Mouse (Mus musculus) intestine, postnatal 0 days (tissue): Measurements from ENCODE around the gene Kbtbd12. TPM values are rescaled to one million over a fixed set of nuclear protein-coding genes. Genes with fewer than 3 reads are reported as not detected.

ENCODE experiments used
- ATAC-seq: fragments of 200-750 bp; cut with Nextera tagmentation; 2 replicates; pipeline ENCODE4 v1.8.0; 2017; ENCODE audit warnings: mild to moderate bottlenecking, moderate TSS enrichment, moderate library complexity
- H3K27ac ChIP-seq: fragments of 300-500 bp; sonication (generic); 2 replicates; pipeline ENCODE4 v1.5.1; 2014; ENCODE audit warnings: mild to moderate bottlenecking, low read depth, low read length, moderate library complexity
- H3K27me3 ChIP-seq: fragments of 300-500 bp; sonication (generic); replicated peaks from 2 replicates; pipeline ENCODE4 v1.6.1; 2014; ENCODE audit warnings: low read length, mixed read lengths; ENCODE audit not compliant: control insufficient read depth, insufficient read depth
- H3K36me3 ChIP-seq: fragments of 300-500 bp; sonication (generic); 2 replicates; pipeline ENCODE4 v1.6.1; 2014; ENCODE audit warnings: mild to moderate bottlenecking, moderate library complexity; ENCODE audit not compliant: control insufficient read depth, insufficient read depth
- H3K4me1 ChIP-seq: fragments of 300-500 bp; sonication (generic); replicated peaks from 2 replicates; pipeline ENCODE4 v1.6.1; 2014; ENCODE audit warnings: antibody characterized with exemption, low read length, mixed read lengths; ENCODE audit not compliant: control insufficient read depth, insufficient read depth
- H3K4me2 ChIP-seq: fragments of 300-500 bp; sonication (generic); replicated peaks from 2 replicates; pipeline ENCODE4 v1.6.1; 2014; ENCODE audit warnings: low read depth, mild to moderate bottlenecking, moderate library complexity
- H3K4me3 ChIP-seq: fragments of 300-500 bp; sonication (generic); 2 replicates; pipeline ENCODE4 v1.5.1; 2014; ENCODE audit warnings: low read depth, low read length
- H3K9ac ChIP-seq: fragments of 300-500 bp; sonication (generic); 2 replicates; pipeline ENCODE4 v1.6.1; 2014; ENCODE audit warnings: mild to moderate bottlenecking, low read depth, low read length
- H3K9me3 ChIP-seq: fragments of 300-500 bp; sonication (generic); 2 replicates; pipeline ENCODE4 v1.6.1; 2016; ENCODE audit warnings: mixed run types; ENCODE audit not compliant: control insufficient read depth
- CTCF ChIP-seq: sonication (generic); IDR thresholded peaks from 2 replicates; pipeline ENCODE4 v1.5.1; 2016; ENCODE audit warnings: low read depth, mild to moderate bottlenecking, control low read depth, antibody characterized with exemption, moderate library complexity
- WGBS: fragments of 180-500 bp; shearing (Covaris S2); extraction: QIAGEN DNeasy Blood & Tissue Kit; methylation state at CpG from one replicate; pipeline ENCODE4 v1.1.7; 2014; 5-methylcytosine and 5-hydroxymethylcytosine counted together
- polyA plus RNA-seq: library from polyadenylated mRNA; unstranded; fragments of >200 nt; fragmentation: Nextera tagmentation; extraction: Ambion mirVana; gene quantifications from 2 replicates; pipeline ENCODE4 v1.2.1, GENCODE M21; 2015

Kbtbd12 gene
- polyA plus RNA-seq, 1 experiment from 2014 or later, result 0.12 TPM

GRCm38 (mm10) chr6:88502030-88502970 lies 135.4 kb downstream of the Kbtbd12 start:
- H3K27ac ChIP-seq, result no peak overlapping the region
- WGBS, result 61% methylated on average over 13 of the region's 13 CpGs

GRCm38 (mm10) chr6:88500405-88500767 lies 137.4 kb downstream of the Kbtbd12 start:
- H3K36me3 ChIP-seq, result peaks cover 48% of the 10 kb centered on the region
- no peaks in the 10 kb centered on the region for H3K27me3 ChIP-seq
- peak overlapping the region; percentile 56 for H3K4me3 ChIP-seq
- ATAC-seq, result no peak
- 1% methylated on average over 3 of the region's 3 CpGs for WGBS
- H3K4me1 ChIP-seq, result no peaks in the 10 kb centered on the region
- H3K9ac ChIP-seq, result no peak overlapping the region; the same call in 1 of the 2 replicates
- no peaks in the 10 kb centered on the region for H3K9me3 ChIP-seq
- H3K4me2 ChIP-seq, result peak overlapping the region; percentile 91
- no peak for TF ChIP-seq CTCF
- H3K27ac ChIP-seq, result no peak overlapping the region

More at GRCm38 (mm10) chr6:88502030-88502970, 135.4 kb downstream of the Kbtbd12 start:
- ATAC-seq, result no peak
- H3K9me3 ChIP-seq, result no peaks in the 10 kb centered on the region
- no peaks in the 10 kb centered on the region for H3K4me1 ChIP-seq
- no peaks in the 10 kb centered on the region for H3K27me3 ChIP-seq
- no peak overlapping the region for H3K4me2 ChIP-seq
- H3K9ac ChIP-seq, result no peak overlapping the region
- peaks cover 56% of the 10 kb centered on the region for H3K36me3 ChIP-seq
- no peak for TF ChIP-seq CTCF
- no peak overlapping the region for H3K4me3 ChIP-seq

DNA sequence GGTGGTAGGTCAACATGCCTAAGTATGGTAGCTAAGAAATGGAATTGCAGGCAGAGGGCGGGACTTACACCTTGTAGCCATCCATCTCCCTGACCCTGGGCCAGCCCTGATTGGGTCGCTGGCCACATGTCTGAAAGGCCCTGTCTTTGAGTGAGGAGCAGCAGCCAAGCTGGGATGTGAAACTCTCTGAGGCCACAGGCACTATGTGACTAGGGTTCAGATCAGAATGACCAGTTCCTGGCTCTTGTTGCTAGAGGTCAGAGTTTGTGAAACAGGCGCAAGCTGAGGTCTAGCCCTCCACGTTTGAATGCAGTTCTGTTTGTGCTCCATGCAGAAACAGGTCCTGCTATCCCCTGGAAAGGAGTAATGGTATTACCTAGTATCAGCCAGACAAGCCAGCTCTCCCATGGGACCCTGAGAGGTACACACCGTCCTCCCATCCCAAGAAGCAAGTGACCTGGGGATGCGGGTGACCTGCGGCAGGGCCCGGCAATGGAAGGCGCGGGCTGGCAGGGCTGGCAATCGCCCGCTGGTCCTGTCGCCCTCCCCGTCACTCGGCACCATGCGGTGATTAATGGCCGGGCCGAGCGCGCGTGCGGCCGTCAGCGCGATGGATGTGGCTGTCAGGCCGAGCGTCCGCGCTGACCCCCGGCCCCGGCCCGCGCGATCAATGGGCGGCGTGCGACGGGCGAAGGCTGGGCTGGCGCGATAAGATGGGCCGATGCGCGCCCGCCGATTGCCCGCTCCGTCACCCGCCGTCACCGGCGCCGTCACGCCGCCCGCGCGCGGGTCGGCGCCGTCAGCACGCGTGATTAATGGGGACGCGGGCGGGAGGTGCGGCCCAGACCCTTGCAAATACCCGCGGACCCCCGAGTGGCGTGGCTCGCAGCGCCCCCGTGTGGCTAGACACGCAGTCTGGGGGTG lies 138.0 kb downstream of the Kbtbd12 start:
- peaks cover 41% of the 10 kb centered on the region for H3K36me3 ChIP-seq
- TF ChIP-seq CTCF, result peak; percentile 82
- peak; percentile 34; the same call in 1 of the 2 replicates for ATAC-seq
- no peaks in the 10 kb centered on the region for H3K9me3 ChIP-seq
- no peak overlapping the region for H3K27ac ChIP-seq
- 5% methylated on average over 75 of the region's 76 CpGs for WGBS
- peak overlapping the region; percentile 56 for H3K4me3 ChIP-seq
- no peaks in the 10 kb centered on the region for H3K4me1 ChIP-seq
- peak overlapping the region; percentile 38; the same call in 1 of the 2 replicates for H3K9ac ChIP-seq
- peak overlapping the region; percentile 91 for H3K4me2 ChIP-seq
- H3K27me3 ChIP-seq, result no peaks in the 10 kb centered on the region

Other genes with a start within 250 kb of the Kbtbd12 start
- 32.8 and 35.9 TPM in 2 replicates for gene Eefsec, start 191.4 kb downstream of the Kbtbd12 start, polyA plus RNA-seq
- 27.0 and 30.6 TPM in 2 replicates for gene Ruvbl1, start 172.5 kb downstream of the Kbtbd12 start, polyA plus RNA-seq
- 126 and 129 TPM in 2 replicates for gene Sec61a1, start 119.0 kb downstream of the Kbtbd12 start, polyA plus RNA-seq
- 65.4 and 78.2 TPM in 2 replicates for gene Mgll, start 86.5 kb upstream of the Kbtbd12 start, polyA plus RNA-seq
- 22.7 and 23.9 TPM in 2 replicates for gene Abtb1, start 204.0 kb upstream of the Kbtbd12 start, polyA plus RNA-seq
- 36.3 and 39.2 TPM in 2 replicates for gene Podxl2, start 237.1 kb upstream of the Kbtbd12 start, polyA plus RNA-seq